Mouse (Mus musculus): ENCODE results near the gene Ccm2l.

Gene Ccm2l

GRCm38 (mm10) chr2:153065747-153066508, at the start of gene Ccm2l:
Ccm2l (plus strand) TSS chr2:153065955.
- DNase-seq (ENCODE audit: low read depth): no peak

GRCm38 (mm10) chr2:153016786-153017185, 49.0 kb upstream of the Ccm2l start:
- DNase-seq (ENCODE audit: low read depth): no peak

- DNase-seq (ENCODE audit: low read depth): no peak
These were observed 46.4 kb upstream of the Ccm2l start for GRCm38 (mm10) chr2:153019355-153019754.

- no peak for DNase-seq (ENCODE audit: low read depth)
These were observed 44.6 kb upstream of the Ccm2l start for GRCm38 (mm10) chr2:153021163-153021562.

GRCm38 (mm10) chr2:153022855-153023254, 42.9 kb upstream of the Ccm2l start:
- DNase-seq (ENCODE audit: low read depth): no peak

GRCm38 (mm10) chr2:153026052-153026451, 39.7 kb upstream of the Ccm2l start:
- DNase-seq (ENCODE audit: low read depth): no peak

GRCm38 (mm10) chr2:153027501-153027900, 38.3 kb upstream of the Ccm2l start:
- no peak for DNase-seq (ENCODE audit: low read depth)

- no peak for DNase-seq (ENCODE audit: low read depth)
These were observed 35.3 kb upstream of the Ccm2l start for GRCm38 (mm10) chr2:153030422-153030821.

GRCm38 (mm10) chr2:153031126-153032082, 34.4 kb upstream of the Ccm2l start, which contains the start of gene Xkr7:
Xkr7 (plus strand) TSS chr2:153031852.
- no peak for DNase-seq (ENCODE audit: low read depth)

- peak; percentile 74 for DNase-seq (ENCODE audit: low read depth)
These were observed 33.5 kb upstream of the Ccm2l start for GRCm38 (mm10) chr2:153032083-153032842.

- DNase-seq (ENCODE audit: low read depth): no peak
These were observed 32.8 kb upstream of the Ccm2l start for GRCm38 (mm10) chr2:153032973-153033372.

- DNase-seq (ENCODE audit: low read depth): no peak
These were observed 32.1 kb upstream of the Ccm2l start for GRCm38 (mm10) chr2:153033545-153034230.

GRCm38 (mm10) chr2:153036690-153037089, 29.1 kb upstream of the Ccm2l start:
- DNase-seq (ENCODE audit: low read depth): no peak

- no peak for DNase-seq (ENCODE audit: low read depth)
These were observed 21.9 kb upstream of the Ccm2l start for GRCm38 (mm10) chr2:153043886-153044285.

GRCm38 (mm10) chr2:153045884-153046299, 19.9 kb upstream of the Ccm2l start:
- DNase-seq (ENCODE audit: low read depth): no peak

GRCm38 (mm10) chr2:153047828-153048465, 17.8 kb upstream of the Ccm2l start:
- DNase-seq (ENCODE audit: low read depth): peak; percentile 46

GRCm38 (mm10) chr2:153049288-153049996, 16.3 kb upstream of the Ccm2l start:
- no peak for DNase-seq (ENCODE audit: low read depth)

- DNase-seq (ENCODE audit: low read depth): no peak
These were observed 15.8 kb upstream of the Ccm2l start for GRCm38 (mm10) chr2:153049997-153050358.

- no peak for DNase-seq (ENCODE audit: low read depth)
These were observed 14.7 kb upstream of the Ccm2l start for GRCm38 (mm10) chr2:153051095-153051494.

- DNase-seq (ENCODE audit: low read depth): no peak
These were observed 14.2 kb upstream of the Ccm2l start for GRCm38 (mm10) chr2:153051537-153051936.

Measured in naive thymus-derived CD4-positive, alpha-beta T cell, adult 2 months (primary cell).